Mouse (Mus musculus) gastrocnemius, adult 8-10 months (tissue): ENCODE data around the gene Adarb1. TPM values are rescaled to one million over a fixed set of nuclear protein-coding genes. Genes with fewer than 3 reads are reported as not detected.
A peak's percentile ranks its signal among the peaks of the same experiment; 100 is the strongest.

Experiments used
- DNase-seq, 2 experiments: peaks; one replicate each; pipeline ENCODE4 v3.0.0; 2022; ENCODE audit warnings: low spot score in 2 of 2
- total RNA-seq, 4 experiments: library from RNA; stranded (reverse); gene quantifications; 2 replicates each; pipeline ENCODE4 v1.2.4; 2022

The Adarb1 gene
- total RNA-seq, 4 experiments from 2014 or later: 3.1 to 7.2 (median 6.2) TPM

DNA sequence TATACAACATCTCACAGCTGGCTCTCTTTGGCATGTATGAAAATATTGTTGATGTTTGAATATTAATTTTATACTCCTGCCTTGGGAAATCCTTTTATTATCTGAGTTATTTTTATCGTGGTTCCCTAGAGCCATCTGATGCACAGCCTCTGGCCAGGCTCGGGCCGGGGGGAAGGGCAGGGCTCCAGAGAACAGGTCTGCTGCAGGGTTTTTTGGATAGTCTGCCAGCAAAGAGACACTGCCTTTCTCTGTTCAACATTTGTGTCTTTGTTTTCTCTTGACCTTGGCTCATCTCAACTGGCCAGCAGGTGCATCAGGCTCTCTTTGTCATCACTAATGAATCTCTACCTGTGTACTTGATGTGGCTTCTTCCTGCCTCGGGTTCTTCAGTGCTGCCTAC is 32.3 kb downstream of the Adarb1 start:
- no peak for DNase-seq

DNA sequence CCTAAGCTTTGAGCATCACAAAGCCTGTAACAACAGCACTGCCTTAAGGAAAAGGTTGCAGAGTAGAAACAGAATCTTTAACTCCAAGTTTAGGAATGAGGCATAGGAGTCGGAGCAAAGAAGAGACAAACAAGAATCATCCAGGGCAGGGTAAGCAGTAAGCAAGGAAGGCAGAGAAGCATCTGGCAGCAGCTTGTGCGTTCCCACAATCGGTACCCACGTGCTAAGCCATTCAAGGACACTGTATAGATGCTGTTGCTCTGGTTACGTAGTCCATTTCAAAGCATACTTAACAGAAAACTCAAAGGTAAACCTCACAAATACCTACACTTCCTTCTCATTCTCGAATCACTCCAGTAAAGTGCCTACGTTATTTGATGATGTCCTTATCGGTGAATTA is 35.0 kb downstream of the Adarb1 start:
- no peak for DNase-seq

GRCm38 (mm10) chr10:77381191-77381590 is 36.9 kb downstream of the Adarb1 start:
- DNase-seq: no peak

- no peak for DNase-seq
Observed at GRCm38 (mm10) chr10:77380716-77381115, 37.4 kb downstream of the Adarb1 start.

DNA sequence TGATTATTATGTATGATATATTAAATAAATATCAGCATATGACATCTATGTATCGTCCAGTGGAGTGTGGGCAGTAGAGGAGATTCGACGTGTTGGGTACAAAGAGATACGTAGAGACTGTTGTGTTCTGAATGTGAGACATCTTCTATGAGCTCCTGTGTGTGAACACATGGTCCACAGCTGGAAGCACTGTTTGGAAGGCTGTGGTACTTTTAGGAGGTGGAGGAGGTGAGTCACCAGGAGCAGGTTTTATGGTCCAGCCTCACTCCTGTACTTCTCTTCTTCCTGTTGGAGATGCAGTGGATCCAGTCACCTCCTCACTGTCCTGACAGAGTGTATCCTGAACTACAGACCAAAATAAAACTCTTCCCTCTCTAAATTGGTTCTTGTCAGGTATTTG is 38.9 kb downstream of the Adarb1 start:
- DNase-seq: no peak

DNA sequence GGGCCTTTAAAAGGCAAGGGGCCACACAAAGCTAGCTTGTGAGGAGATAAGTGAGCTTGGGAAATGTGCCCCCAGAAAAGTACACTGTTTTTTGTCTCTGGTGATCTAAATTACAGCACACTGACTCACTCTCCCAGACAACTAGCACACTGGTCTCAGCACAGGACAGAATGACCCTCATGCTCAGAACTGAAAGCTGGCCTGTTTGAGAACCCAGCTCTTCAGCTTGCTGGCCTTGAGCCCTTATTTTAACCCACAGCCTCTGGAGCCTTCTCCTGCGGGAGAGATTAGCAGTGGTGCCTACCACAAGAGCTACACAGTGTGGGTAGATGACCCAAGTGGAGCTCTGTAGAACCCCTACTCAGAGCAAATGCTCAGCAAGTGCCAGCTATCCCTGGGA is 42.0 kb downstream of the Adarb1 start:
- DNase-seq: no peak

DNA sequence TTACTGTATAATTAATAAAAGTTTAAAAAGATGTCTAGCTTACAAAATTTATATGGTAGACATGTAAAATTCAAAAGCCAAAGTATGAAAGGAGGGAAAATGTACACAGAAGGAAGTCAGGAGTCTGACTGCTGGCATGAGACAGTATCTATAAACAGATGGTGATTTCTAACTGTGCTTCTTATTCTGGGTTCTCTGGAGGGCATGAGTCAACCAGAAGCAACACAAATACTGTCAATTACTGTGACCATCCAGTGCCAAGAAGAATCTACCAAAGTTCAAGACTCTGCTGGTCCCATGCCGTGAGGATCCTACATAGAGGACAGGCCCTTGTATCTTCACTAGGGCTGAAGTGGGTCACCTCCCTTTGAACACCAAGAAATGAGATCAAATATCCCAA is 43.1 kb downstream of the Adarb1 start:
- DNase-seq: no peak

GRCm38 (mm10) chr10:77374407-77374806 is 43.7 kb downstream of the Adarb1 start:
- DNase-seq: no peak

- no peak for DNase-seq
Observed at GRCm38 (mm10) chr10:77370129-77370528, 47.9 kb downstream of the Adarb1 start.

DNA sequence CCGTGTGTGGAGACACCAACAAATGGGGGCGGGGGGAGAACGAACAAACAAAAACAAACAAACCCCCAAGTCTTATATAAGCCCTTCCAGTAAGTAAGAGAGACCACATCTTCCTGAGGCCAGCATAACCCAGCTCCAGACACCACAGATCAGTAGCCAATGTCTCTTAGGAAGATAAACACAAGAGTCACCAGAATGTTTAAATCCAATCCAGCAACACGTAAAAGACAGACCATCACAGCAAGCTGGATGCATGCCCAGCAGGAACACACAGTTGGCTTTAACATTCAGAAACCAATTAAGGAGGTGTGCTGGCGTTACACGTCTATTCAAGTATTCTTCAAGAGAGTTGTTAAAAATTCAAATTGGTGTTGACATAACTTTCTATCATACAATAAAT is 50.1 kb downstream of the Adarb1 start:
- no peak for DNase-seq

GRCm38 (mm10) chr10:77366959-77367358 is 51.1 kb downstream of the Adarb1 start:
- DNase-seq: no peak

DNA sequence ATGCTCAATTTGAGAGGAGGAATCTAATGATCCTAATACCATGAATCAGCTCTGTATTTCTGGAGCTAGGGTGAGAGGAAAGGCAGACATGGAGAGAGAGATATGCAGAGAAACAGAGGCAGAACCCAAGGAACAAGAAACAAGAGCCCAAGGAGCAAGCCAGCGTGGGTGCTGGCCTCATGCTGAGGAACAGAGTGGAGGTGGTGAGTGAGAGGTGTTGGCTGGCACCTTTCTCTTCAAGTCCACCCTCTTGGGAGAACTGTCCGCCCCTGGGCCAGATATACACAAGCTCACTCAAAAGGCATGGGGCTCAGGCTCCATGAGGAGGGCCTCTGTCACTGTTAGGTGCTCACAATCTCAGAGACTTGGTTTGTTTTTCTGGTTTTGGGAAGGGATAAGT is 52.9 kb downstream of the Adarb1 start:
- DNase-seq: no peak

DNA sequence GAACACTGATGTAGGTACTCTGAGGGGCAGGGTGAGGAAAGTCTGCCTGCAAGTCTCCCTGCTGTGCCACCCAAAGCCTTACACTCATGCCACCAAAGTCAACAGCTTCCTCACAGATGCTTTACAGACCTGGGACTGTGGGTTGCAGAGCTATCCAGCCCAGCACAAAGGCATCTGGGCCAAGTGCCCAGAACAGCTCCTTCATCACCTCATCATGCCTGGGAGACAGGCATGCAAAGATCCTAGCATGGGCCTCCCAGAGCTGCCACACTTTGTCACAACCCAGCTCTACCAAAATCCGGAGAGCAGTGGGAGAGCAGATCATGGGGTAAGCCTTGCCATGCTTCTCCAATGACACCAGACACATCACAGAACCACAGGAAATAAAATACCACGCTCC is 57.6 kb downstream of the Adarb1 start:
- no peak for DNase-seq

DNA sequence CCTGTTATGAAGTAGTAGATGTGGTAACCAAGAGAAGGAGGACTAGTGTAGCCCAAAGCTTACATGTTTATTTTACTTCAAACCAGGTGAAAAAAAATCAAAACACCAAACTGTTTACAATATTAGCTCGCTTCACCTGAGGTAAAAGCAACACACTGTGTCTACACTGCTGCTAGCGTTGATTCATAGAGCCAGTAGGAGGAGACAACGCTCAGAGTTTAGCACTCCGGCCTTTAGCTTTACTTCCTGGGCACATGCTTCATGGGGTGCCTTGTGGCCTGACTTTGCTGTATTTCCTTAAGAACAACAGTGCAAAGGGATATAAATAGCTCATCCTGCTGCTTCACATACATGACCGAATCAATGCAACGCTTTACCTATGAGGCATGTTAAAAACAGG is 60.1 kb downstream of the Adarb1 start:
- DNase-seq: no peak

DNA sequence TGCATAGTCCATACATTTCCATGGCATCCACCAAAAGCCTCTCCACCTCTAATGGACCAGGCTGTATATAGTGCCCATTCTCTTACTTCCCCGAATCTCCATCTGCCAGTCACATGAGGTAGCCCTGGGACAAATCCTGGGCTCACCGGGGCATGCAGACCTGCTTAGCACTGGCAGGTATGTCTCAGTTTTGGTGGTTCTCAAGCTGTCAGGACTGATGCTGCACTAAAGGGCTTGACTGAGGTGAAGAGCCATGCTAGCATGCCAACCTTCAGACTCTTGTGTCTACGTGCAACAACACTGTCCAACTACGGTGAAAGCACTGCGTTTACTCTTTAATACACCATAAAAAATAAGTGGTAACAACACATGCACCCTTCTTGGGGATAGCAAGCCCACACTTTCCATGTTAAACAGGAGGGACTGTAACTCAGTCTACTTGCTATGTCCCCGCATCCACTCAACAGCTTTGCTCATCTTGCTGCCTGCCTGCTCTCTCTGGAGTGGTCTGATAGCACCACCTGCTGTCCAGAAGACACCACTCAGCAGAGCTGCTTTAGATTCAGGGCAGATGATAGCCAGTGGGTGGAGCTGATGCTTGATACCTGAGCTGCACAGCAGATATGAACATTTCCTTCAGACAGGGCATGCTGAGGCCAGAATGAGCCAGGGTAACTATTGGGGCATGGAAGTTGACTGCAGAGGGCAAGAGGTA is 64.9 kb downstream of the Adarb1 start:
- peak; percentile 54 to 70 for DNase-seq

GRCm38 (mm10) chr10:77342842-77343241 is 75.2 kb downstream of the Adarb1 start:
- peak; percentile 40 to 64 for DNase-seq

GRCm38 (mm10) chr10:77341711-77342110 is 76.4 kb downstream of the Adarb1 start:
- DNase-seq: no peak

DNA sequence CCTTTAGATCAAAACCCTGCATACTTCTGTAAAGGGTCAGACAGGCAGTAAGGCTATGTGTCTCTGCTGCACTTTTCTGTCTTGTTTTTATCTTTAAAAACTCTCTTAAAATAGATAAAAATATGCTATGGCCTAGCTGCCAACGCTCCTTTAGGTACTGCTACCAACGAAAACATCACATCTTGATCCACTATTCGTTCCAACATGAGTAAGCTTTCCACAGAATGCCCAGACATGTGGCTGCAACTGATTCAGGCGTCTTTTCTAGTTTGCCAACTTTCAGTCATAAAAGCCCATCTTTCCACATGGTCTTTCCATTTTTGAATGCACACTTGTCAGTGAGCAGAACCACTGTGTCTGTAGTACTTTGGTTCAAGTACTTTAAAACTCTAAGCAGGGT is 77.0 kb downstream of the Adarb1 start:
- DNase-seq: no peak

- no peak for DNase-seq
Observed at GRCm38 (mm10) chr10:77339871-77340341, 78.2 kb downstream of the Adarb1 start.

DNA sequence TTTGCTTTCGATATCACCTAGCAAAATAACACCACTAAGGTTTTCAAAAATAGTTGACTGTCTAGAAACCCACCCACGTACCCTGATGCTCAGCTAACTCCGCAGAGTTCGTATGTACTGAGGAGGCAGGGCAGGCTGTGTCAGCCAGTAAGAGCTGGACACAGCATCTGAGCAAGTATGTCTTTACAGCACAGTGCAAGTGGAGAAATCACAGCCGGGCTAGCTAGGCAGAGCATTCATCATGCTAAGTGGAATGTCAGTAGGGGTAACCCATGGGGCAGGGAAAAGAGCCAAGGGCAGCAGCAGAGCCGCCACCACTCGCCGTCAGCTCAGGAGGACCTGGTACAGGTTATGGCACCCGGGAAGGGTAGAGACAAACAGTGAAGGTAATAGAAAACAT is 84.6 kb downstream of the Adarb1 start:
- no peak for DNase-seq

GRCm38 (mm10) chr10:77329446-77330094 is 88.5 kb downstream of the Adarb1 start:
- DNase-seq: no peak

DNA sequence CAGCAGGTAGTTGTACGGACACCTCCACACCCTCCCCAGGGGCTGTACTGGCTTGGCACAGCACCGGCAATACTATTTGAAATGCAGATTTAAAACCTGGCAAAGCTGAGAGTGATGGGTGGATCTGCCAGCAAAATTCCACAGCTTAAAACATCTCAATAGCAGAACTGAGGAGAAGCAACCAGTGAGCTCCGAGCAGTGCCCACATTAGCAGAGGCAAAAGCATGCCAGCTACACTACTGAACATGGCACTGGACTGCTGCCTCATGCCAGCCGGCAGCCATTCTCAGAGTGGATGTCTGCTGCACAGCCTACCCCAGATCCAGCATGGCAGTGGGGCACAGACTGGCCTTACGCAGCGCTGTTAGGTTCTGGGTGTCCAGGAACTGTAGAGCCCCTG is 93.4 kb downstream of the Adarb1 start:
- no peak for DNase-seq

DNA sequence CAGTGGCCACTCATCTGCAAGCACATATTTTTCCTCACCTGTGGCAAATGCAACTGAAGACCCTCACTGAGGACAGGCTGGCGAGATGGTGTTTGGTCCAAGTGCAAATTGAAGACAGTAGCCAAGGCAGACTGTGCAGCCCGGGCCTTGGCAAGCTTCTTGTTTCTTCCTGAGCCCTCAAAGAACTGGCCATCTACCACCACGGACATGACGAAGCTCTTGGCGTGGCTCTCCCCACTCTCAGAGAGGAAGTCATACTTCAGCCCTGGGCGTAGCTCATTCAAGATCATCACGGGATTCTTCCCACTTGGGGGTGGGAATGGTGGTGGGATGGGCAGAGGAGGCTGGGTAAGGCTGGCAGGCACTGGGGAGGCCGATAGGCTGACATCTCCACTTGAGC is 96.5 kb downstream of the Adarb1 start:
- DNase-seq: no peak
